Mouse (Mus musculus) CD4-positive, CD25-positive, alpha-beta regulatory T cell (primary cell): Measurements from ENCODE around the gene Ublcp1. TPM values are rescaled to one million over a fixed set of nuclear protein-coding genes. Genes with fewer than 3 reads are reported as not detected.

Experiments used
- polyA plus RNA-seq: library from polyadenylated mRNA; unstranded; fragments of 100-300 nt; shearing (Covaris generic); gene quantifications from one replicate; pipeline ENCODE4 v1.2.1, GENCODE M21; 2017

Ublcp1 gene
- 44.3 TPM for polyA plus RNA-seq

DNA sequence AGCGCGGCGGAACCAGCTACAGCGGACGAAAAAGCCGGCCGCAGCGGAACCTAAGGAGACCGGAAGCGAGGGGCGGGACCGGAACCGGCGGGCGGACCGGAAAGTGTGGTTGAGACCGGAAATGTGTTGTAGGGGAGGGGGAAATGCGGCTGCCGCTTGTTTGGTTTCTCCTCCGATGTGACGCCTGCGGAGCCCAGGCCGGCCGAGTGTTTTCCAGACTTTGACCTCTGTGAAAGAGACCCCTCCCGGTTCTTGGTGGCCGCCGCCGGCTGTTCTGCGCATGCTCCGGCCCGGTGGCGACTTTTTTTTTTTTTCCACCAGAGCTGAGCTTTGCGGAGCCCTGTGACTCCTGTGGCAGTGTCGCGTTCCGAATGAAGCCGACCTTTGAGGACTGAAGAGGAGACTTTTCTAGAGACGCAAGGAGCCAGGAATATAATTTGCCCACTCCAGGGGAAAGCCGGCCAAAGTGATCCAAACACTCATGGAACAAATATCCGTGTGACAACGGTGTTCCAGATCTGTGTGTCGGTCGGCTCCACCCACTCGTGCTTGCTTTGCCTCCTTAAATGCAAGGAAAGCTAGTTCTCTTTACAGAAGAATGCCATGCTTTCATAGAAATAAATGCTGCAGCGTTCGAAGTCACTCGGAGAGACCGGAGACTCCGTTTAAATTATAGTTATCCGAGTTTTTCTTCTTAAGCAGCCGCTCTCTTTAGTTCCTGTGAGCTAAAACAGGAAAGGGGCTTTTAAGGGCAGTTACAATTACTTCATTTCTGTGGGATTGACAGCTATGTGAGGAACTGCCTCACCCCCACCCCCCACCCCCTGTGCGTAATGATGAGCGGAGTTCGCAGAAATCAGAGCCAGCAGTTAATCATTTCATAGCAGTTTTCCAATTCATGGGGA is at the start of gene Ublcp1:
Ublcp1 (minus strand) TSS at position 67 of the 905 bp plus-strand sequence.

DNA sequence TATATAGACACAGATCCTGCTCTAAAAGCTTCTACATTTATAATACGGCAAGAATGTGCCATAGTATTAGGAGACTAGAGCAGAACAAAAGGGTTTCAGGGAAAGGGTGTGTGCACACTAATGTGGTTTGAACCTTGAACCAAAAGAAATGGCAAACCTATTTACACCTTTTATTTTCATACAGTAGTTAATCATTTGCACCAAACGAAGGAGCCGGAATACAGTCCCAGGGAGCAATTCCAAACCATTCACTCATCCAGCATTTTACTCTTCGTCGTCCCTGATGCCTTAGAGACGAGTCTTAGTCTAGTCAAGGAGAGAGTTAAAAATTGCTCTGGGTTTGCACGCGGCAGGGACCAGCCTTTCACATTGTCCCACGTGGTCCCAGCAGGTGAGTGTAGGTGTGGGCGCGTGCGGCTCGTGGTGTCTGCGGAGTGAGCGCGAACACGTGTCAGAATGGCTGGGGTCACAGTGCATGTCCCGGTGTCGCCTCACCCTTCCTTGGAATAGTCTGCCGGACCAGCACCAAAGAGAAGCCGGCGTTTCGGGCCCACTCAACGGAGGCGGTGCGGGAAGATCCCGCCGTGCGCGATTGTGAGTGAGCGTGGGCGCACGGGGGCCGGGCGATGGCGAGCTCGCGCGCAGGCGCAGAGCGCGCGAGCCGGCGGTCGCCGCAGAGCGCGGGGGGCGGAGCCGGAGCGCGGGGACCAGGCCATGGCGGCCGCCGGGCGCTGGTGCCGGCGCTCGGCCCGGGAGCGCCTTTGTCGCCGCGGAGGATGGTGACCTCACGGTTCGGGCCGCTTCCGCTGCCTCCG is 48.2 kb upstream of the Ublcp1 start, which contains the start of gene Rnf145:
Rnf145 (plus strand) TSS at position 684 of the 815 bp plus-strand sequence.

Other genes with a start within 250 kb of the Ublcp1 start
- gene Il12b, start 70.4 kb downstream of the Ublcp1 start, polyA plus RNA-seq, result 0.08 TPM
- gene Rnf145, start 48.5 kb upstream of the Ublcp1 start, polyA plus RNA-seq, result 136 TPM
- gene Ebf1, start 146.8 kb upstream of the Ublcp1 start, polyA plus RNA-seq, result 0.66 TPM